Mouse (Mus musculus) left cerebral cortex, postnatal 4 days (tissue): ENCODE data around the gene Mgat4e. TPM values are rescaled to one million over a fixed set of nuclear protein-coding genes. Genes with fewer than 3 reads are reported as not detected.
A peak's percentile ranks its signal among the peaks of the same experiment; 100 is the strongest.

Source experiments
- DNase-seq: peaks from one replicate; pipeline ENCODE4 v3.0.0-alpha.2; 2022
- intact Hi-C: fragments of 180-260 bp; cut with DNase I; formaldehyde crosslinking; loops from one replicate; pipeline ENCODE4 v1.15.1; 2025
- total RNA-seq, 2 experiments: library from RNA; stranded (reverse); gene quantifications; 2 replicates each; pipeline ENCODE4 v1.2.3; 2021

Gene Mgat4e
- total RNA-seq, 2 experiments from 2014 or later: not detected

GRCm38 (mm10) chr1:134516491-134517198 lies 32.8 kb downstream of the Mgat4e start:
- peak; percentile 38 for DNase-seq
- intact Hi-C loops: no loop called here

DNA sequence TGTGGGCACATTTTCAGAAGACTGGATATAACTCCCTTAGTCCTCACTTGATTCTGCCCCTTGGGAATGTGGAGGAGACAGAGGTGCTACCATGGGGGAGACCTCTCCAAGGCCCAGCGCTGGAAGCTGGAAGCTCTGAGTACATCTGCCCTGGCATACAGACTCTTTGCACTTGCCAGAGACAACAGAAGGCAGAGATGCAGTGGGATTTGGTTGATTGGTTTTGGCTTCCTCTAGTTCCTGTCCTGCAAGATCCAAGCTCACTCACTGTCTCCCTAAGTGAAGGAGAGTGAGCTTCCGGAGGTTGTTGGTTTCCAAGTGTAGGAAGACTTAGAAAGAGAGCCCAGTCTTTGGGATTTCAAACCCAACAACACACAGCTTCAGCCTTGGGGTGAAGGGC lies 33.6 kb downstream of the Mgat4e start:
- intact Hi-C loops: no loop called here
- DNase-seq: peak; percentile 20

DNA sequence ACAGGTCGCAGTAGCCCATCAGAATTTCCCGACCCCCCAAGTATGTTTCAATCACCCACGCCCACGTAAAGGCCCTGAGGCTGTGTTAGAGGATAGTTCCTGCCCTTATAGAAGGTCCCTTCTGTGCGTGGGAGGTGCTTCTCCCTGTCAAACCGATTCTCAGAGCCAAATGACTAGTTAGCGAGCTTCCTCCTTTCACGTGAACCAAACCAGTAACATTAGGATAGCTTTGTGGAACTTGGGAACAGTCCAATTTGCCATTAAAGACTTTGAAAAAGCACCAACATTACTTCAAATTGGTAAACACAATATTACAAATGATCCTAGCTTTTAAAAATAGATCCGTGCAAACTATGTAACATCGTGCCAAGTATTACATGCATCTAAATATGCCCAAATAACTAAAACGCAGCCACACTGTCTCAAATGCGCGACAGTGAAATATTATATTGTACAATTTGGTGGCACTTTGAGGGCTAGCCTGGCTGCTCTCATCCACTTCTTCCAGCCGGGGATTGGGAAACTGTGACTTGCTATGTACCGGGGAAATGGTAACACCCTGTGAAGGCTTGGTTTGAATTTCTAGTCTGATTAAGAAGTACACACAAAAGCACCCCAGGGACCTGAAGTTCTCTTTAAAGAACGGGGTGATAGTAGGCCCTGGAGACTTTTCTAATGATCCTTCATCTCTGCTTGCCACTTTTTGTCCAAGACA lies 35.4 kb downstream of the Mgat4e start:
- intact Hi-C loops: no loop called here
- no peak for DNase-seq

DNA sequence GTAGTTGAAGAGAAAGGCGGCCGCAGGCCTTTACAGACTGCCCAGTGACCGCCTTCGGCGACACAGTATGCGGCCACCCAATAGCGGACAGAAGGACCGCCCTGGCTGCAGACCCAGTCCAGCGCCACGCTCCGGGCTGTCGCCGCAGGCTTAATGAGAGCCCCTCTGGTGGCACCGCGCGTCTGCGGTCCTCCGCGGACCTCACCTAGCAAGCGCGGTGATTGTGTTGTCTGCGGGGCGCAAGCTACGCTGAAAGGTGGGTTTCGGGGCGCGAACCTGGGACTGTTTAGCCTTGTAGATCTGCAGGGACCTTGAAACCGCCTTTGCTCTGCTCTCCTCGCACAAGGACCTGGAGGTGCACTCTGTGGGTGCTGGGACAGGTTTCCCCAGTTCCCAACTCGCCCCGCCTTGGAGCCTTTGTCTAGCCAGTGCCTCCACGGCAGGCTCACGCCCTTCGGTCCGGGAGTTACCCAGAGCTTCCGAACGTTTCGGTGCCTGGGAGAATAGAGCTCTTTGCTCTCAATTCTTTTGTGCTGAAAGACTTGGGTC lies 36.1 kb downstream of the Mgat4e start:
- DNase-seq: no peak
- intact Hi-C loops: no loop called here

DNA sequence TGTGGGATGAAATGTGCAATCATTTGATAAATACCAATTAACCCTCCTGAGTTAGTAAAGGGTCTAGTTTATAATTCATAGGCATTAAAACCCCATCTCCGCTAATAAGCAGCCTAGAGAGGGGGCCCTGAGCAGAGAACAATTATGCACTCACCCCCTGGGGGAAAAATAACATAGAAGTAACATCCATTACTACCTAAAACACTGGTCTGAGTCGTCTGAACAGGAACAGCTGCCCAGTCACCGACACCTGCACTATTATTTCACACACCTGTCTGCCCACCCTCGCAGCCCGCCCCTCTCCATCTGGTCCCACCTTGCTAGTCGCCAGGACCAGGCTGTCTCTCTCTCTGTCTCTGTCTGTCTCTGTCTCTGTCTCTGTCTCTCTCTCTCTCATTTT lies 36.9 kb downstream of the Mgat4e start:
- DNase-seq: no peak
- intact Hi-C loops: no loop called here

- DNase-seq: no peak
- intact Hi-C loops: no loop called here
Measured at GRCm38 (mm10) chr1:134512183-134512582, 37.3 kb downstream of the Mgat4e start.

- intact Hi-C loops: no loop called here
- DNase-seq: no peak
Measured at GRCm38 (mm10) chr1:134510018-134510417, 39.5 kb downstream of the Mgat4e start.

DNA sequence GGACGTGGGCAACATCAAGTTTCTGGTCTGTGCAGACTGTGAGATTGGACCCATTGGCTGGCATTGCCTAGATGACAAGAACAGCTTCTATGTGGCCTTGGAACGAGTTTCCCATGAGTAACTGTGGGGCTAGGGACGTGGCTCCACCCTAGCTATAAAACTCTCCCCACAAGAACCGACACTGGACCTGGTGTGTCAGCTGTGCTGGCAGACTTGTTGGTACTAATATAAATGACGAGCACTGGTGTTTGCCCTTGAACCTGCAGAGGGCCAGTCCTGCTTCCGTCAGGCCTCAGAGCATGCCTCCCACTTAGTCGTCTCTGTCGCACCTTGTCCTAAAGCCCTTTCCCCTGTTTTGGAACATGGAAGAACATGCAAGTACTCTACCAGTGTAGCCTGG lies 43.3 kb downstream of the Mgat4e start:
- DNase-seq: no peak
- intact Hi-C loops: no loop called here

- DNase-seq: no peak
- intact Hi-C loops: no loop called here
Measured at GRCm38 (mm10) chr1:134500916-134501315, 48.6 kb downstream of the Mgat4e start.

- no peak for DNase-seq
Measured at GRCm38 (mm10) chr1:134495991-134496390, 53.5 kb downstream of the Mgat4e start.

GRCm38 (mm10) chr1:134495216-134495539 lies 54.3 kb downstream of the Mgat4e start:
- intact Hi-C loops: no loop called here
- DNase-seq: no peak

More at GRCm38 (mm10) chr1:134495991-134496390, 53.5 kb downstream of the Mgat4e start:
- intact Hi-C loops: no loop called here

GRCm38 (mm10) chr1:134494428-134495215 lies 54.9 kb downstream of the Mgat4e start, which contains the start of gene Rabif:
TSS of gene Rabif (plus strand) at chr1:134494648.
- DNase-seq: peak; percentile 100
- intact Hi-C loops: no loop called here

DNA sequence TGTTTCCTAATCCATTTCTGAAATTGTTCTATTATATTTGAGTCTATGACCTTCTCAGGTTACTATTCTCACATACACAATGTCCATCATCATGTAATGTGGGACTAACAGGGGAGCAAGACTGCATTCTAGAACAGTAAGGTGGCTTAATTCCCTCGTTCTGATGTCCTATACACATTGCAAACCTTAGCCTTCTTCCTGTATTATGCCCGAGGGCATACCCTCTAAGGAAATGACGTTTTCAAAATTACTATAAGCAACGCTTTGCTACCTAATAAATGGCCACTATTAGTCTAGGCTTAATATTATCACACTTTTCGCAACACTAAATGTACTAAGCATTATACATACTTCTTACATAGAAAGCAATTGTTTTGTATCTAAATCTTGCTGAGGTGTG lies 55.5 kb downstream of the Mgat4e start:
- intact Hi-C loops: no loop called here
- no peak for DNase-seq

GRCm38 (mm10) chr1:134493496-134493895 lies 56.0 kb downstream of the Mgat4e start:
- intact Hi-C loops: no loop called here
- DNase-seq: no peak

GRCm38 (mm10) chr1:134492276-134492675 lies 57.2 kb downstream of the Mgat4e start:
- intact Hi-C loops: no loop called here
- no peak for DNase-seq

Other genes with a start within 250 kb of the Mgat4e start
- gene Ppfia4, start 216.8 kb downstream of the Mgat4e start, total RNA-seq: 10 to 100 TPM; 62.6 to 72.1 TPM
- gene Tmem183a, start 187.7 kb downstream of the Mgat4e start, total RNA-seq: 100 to 1,000 TPM; 110 to 122 TPM
- not detected for gene 4933406M09Rik, start 163.7 kb downstream of the Mgat4e start, total RNA-seq
- 10 to 100 TPM; 13.1 to 18.5 TPM for gene Cyb5r1, start 144.1 kb downstream of the Mgat4e start, total RNA-seq
- gene Adipor1, start 134.3 kb downstream of the Mgat4e start, total RNA-seq: 10 to 100 TPM; 55.4 to 57.5 TPM
- gene Klhl12, start 94.2 kb downstream of the Mgat4e start, total RNA-seq: 10 to 100 TPM; 37.1 to 38.7 TPM
- gene Rabif, start 55.0 kb downstream of the Mgat4e start, total RNA-seq: 10 to 100 TPM; 38.2 to 38.5 TPM
- 100 to 1,000 TPM in 1 of 2 experiments, 10 to 100 TPM in 1; 98.4 to 107 TPM for gene Kdm5b, start 10.5 kb upstream of the Mgat4e start, total RNA-seq
- 1 to 10 TPM; 2.2 to 3.9 TPM for gene Syt2, start 97.0 kb upstream of the Mgat4e start, total RNA-seq